Mouse (Mus musculus): Measurements from ENCODE around the gene Cdk5. TPM values are rescaled to one million over a fixed set of nuclear protein-coding genes. Genes with fewer than 3 reads are reported as not detected.

Gene Cdk5
- total RNA-seq, 4 experiments from 2014 or later: 17.3 to 23.7 (median 19.1) TPM

DNA sequence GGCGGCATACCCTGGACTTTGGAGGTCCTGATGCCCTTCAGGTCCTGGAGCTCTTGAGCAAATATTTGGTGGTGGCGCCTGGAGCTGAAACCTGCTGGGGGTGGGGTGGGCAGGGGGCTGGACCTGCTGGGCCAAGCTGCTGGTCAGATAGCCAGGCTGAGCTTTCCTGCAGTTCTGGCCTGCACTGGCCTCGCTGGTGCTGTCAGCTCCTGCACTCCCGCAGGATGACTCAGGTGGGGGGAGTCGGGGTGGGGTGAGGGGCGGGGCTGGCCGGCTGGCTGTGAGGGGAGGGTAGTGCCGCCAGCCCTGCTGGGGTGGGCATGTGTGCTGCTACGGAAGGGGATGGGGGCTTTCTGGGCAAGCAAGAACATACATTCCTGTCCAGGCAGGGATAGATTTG, 5.3 kb upstream of the Cdk5 start:
- no peak for DNase-seq (ENCODE audit: low spot score)

GRCm38 (mm10) chr5:24427981-24428402, 4.7 kb upstream of the Cdk5 start:
- no peak for DNase-seq (ENCODE audit: low spot score)

DNA sequence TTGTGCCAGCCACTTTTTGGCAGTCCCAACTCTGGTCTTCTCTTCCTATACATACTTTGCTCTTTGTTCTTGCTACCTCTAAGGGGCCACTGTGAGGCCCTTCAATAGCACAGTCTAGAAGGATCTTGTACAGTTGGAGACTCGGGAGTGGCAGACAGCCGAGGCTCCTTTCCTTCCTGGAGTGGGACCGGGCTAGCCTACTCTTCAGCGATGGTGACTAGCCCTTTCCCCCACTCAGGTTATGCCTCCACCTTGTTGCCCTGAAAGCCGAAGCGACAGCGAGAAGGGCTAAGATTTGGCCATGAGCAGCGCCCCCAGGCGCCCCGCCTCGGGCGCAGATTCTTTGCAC, 3.9 kb upstream of the Cdk5 start:
- no peak for DNase-seq (ENCODE audit: low spot score)

DNA sequence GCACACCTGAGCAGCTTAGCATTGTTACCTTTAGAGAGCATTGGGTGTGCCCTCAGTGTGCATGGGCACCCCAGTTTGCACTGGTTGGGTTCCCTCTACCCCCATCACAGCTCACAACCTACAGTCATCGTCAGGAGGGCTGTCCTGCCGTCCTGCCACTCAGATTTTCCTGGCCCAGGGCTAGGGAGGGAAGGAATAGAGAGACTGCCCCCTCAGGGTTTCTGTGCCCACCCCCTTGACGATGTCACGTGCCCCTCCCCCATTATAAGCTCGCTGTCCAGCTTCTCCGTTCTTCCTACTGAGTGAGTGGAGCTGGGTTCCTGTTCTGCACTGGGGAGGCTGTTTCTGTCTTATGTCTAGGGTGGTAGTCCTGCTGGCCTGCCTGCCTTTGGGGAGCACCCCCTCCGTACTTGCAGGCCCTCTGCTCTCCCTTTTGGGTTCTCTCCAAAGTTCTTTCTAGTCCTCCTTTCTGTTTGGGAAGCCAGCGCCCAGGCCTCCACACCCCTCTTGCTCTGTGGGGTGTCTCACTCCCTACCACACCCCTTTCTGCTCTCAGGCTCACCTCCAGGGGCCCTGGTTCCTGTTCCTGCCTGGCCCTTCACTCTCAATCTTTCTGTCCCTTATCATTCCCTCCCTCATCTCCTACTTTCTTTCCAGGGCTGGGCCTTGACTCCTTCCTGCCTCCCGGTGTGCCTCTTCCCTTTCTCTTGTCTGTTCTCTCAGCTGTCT, 3.4 kb upstream of the Cdk5 start:
- DNase-seq (ENCODE audit: low spot score): no peak

GRCm38 (mm10) chr5:24426037-24426432, 2.7 kb upstream of the Cdk5 start:
- DNase-seq (ENCODE audit: low spot score): no peak

DNA sequence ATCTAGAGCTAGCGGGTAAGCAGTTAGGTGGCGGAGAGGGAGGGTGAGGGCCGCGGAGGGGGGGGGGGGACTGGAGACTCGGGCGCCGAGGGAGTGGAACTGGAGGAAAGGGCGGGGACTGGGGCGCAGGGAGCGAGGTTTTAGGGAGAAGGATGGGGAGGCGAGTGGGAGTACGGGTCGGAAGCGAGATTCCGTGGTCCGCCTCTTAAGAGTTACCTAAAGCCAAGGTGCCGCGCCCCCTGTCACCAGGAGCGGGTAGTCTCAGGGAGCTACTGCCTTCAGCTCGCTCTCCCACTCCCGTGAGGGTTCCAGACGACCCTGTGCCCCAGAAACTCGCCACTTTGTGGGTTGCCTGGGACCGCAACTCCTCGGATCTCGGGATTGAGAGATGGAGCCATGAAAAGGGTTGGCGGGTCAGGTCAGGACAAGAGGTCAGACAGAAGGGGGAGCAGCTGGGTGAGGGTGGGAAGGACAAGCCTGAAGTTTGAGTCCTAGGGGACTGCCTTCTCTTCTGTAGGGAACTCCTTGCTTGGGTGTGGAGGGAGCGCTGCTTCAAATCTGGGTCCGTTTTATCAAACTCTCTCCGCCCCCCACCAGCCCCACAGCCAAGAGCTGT, 2.2 kb upstream of the Cdk5 start:
- peak; percentile 36 for DNase-seq (ENCODE audit: low spot score)

- peak; percentile 76 for DNase-seq (ENCODE audit: low spot score)
These were observed 1.6 kb upstream of the Cdk5 start for GRCm38 (mm10) chr5:24424861-24425411.

DNA sequence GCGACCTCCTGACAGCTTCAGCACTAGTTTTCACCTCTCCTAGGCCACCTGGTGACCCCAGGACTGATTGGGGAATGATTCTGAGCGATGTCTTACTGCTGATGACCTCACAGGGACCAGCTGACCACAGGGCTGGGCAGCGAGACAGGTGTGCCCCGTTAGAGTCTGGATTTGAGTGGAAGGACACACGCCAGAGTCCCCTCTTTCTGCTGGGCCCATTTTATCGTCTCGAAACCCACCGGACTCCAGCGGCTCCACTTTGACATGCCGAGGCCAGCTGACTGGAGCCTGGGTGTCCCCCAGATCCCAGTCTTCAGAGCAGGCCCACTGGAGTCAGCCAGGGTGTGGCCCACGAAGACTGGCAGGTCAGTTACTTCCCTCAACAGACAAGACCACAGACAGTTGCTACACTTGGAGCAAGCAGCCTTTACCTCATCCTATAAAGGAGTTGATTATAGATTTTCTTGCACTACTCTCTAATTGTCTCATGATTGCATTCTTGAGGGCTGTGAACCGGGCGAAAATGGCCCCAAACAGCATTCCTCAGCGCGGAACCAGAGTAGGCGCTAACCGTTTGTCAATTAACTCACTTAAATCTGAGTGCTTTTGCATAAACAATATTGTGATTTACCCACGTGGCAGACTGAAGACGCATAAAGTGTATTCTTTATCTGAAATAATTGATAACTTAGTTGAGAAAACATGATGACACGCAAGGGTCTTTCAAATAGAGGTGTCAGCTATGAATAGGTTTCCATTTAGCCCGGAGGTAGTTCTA, 863 bp upstream of the Cdk5 start:
- DNase-seq (ENCODE audit: low spot score): peak; percentile 45

GRCm38 (mm10) chr5:24420381-24420780, 2.9 kb downstream of the Cdk5 start:
- DNase-seq (ENCODE audit: low spot score): no peak

DNA sequence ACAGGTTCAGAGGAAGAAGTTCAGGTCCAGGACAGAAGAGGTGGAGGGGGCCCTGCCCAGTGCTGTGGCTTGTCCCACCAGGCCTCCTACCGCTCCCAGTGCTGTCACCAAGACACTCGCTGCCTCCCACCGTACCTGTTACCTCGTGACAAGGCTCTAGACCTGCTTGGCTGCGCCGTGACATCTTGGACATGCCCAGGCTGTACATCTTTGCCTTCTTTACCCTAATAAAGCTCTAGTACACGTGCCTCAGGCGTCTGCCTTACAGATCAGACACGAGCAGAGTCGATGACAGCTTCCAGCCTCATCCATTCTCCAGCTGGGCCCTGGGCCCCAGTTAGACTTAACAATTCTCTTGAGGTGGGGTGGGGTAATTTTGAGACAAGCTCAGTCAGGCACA, 5.7 kb downstream of the Cdk5 start:
- DNase-seq (ENCODE audit: low spot score): no peak

DNA sequence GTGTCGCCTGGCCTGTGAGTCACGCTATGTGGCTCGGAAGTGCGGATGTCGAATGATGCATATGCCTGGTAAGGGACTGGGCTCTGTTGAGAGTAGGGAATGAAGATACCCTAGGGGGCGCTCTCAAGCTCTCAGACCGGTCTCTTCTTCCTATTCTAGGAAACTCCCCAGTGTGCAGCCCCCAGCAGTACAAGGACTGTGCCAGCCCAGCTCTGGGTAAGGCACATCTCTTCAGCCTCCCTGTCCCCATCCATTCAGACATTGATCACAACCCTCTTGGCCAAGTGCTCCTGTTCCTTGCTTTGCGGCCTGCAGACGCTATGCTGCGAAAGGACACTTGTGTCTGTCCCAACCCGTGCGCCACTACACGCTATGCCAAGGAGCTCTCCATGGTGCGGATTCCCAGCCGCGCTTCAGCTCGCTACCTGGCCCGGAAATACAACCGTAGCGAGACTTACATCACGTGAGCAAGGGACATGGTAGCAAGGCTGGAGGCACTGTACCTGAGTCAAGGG, 7.1 kb downstream of the Cdk5 start:
- DNase-seq (ENCODE audit: low spot score): peak; percentile 68

- DNase-seq (ENCODE audit: low spot score): no peak
These were observed 9.4 kb downstream of the Cdk5 start for GRCm38 (mm10) chr5:24413938-24414337.

DNA sequence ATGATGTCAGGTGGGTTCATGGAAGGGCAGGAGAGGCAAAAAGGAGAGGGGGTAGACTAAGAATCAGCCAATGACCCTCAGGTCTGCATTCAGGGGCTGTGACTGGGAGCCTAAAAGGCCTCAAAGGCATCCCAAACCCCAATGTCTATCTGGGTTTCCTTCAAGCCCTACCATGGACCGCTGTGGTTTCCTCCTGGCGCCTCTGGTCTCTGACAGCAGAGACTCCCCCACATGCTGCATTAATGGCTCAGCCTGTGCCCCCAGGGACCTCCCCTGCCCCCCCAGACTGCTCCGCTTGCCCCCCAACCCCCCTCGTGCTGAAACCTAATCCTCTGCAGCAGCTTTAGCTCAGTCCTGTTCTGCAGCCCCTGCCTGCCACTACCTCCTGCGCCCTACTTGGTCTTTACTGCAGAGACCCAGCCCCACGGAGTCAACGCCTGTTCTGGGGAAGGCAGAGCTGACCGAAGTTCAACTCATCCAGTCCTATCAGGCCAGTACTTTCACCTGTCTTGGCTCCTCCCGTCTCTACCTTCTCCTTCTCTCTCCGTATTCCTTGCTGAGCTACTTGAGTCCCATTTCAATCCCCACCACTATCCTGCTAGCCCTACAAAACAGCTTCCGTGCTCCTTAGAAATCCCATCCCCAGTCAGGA, 10.2 kb downstream of the Cdk5 start, which contains the start of gene Asic3:
Gene Asic3, plus strand, starts transcription at position 351 of the 652 bp plus-strand sequence.
- no peak for DNase-seq (ENCODE audit: low spot score)

DNA sequence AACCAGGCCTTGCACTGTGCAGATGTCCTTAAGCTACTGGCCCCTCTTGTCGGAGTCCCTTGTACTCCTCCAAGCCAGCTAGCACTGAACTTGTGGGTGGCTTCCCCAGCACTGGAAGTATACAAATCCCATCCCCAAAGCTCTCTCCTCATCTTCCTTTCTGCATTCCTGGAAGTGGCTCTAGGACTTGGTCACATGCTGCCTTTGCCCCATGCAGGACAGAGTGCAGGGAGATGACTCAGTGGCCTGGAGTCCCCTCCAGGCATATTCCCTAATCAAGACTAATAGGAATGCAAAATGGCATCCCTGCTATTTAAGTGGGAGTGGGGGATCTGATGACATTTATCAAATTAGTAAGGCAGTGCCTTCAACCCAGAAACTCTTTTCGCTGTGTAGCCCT, 11.3 kb downstream of the Cdk5 start:
- DNase-seq (ENCODE audit: low spot score): no peak

GRCm38 (mm10) chr5:24409466-24409865, 13.9 kb downstream of the Cdk5 start:
- DNase-seq (ENCODE audit: low spot score): no peak

DNA sequence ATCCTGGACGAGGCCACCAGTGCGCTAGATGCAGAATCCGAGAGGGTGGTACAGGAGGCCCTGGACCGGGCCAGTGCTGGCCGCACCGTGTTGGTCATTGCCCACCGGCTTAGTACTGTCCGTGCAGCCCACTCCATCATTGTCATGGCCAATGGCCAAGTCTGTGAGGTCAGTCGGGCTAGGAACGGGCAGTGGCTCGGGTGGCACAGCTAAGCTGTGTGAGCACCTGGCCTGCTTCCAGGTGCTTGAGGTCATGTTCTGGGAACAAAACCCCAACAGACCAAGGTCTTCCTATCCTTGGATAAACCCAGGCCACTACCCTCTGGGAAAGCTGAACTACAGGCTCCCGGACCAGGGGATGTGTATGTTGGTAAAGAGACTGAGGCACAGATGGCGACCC, 14.7 kb downstream of the Cdk5 start:
- DNase-seq (ENCODE audit: low spot score): no peak

- DNase-seq (ENCODE audit: low spot score): no peak
These were observed 17.9 kb downstream of the Cdk5 start for GRCm38 (mm10) chr5:24405389-24405876.

- DNase-seq (ENCODE audit: low spot score): no peak
These were observed 18.6 kb downstream of the Cdk5 start for GRCm38 (mm10) chr5:24404594-24405360.

DNA sequence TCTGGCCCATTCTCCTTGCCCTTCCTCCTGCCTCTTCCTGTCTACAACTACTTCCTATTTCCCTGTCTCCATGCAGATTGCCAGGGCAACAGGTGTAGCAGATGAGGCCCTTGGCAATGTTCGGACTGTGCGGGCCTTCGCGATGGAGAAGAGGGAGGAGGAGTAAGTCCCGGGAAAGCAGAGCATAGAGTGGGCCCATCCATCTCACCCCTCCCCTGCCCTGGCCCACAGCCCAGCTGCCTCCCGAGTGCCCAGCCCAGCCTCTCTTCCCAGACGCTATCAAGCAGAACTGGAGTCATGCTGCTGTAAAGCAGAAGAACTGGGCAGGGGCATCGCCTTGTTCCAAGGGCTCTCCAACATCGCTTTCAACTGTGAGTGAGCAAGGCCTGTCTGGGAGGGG, 21.4 kb downstream of the Cdk5 start:
- DNase-seq (ENCODE audit: low spot score): no peak

GRCm38 (mm10) chr5:24400911-24401605, 22.3 kb downstream of the Cdk5 start:
- DNase-seq (ENCODE audit: low spot score): no peak
